Mouse (Mus musculus) lung, postnatal 0 days (tissue): ENCODE results near the gene Spo11.

Experiments
- CTCF ChIP-seq: IDR thresholded peaks from 2 replicates; pipeline ENCODE4 v1.5.1; 2016; ENCODE audit warnings: antibody characterized with exemption, mild to moderate bottlenecking
- EP300 ChIP-seq: IDR thresholded peaks from 2 replicates; pipeline ENCODE4 v1.6.1; 2016; ENCODE audit warnings: antibody characterized with exemption, mild to moderate bottlenecking, control low read depth

- TF ChIP-seq CTCF (no peak), EP300 (no peak)
These were observed 27.3 kb upstream of the Spo11 start for GRCm38 (mm10) chr2:172950119-172950676.
